Mouse (Mus musculus): ENCODE measurements at regions not wholly inside any gene's neighbourhood (a gene's known extent, or its start where the extent isn't known, plus 50 kb on each side); places are given as distances from the start of the nearest gene placed in this dataset.

GRCm38 (mm10) chr19:32881443-32881842 lies 124.1 kb downstream of the Pten start:
- DNase-seq: no peak
- TF ChIP-seq POLR2A (IDR thresholded peaks at IDR 0.05; ENCODE audit: low read depth, low read length) (no peak), CTCF (conservative IDR thresholded peaks at IDR 0.05; ENCODE audit: insufficient read depth, insufficient read length, low read depth, low read length) (no peak)
- WGBS: 82% methylated on average over 3 of the region's 3 CpGs
- Histone ChIP-seq H3K27ac (ENCODE audit: insufficient read depth, low read depth, low read length) (no peak overlapping the region), H3K36me3 (ENCODE audit: control insufficient read depth, insufficient read depth, low read length) (no peaks in the 10 kb centered on the region), H3K27me3 (replicated peaks; ENCODE audit: control insufficient read depth, insufficient read depth, low read length) (no peaks in the 10 kb centered on the region), H3K4me3 (ENCODE audit: insufficient read depth, low read depth, low read length) (no peak overlapping the region), H3K4me1 (ENCODE audit: control insufficient read depth, insufficient read depth, low read length) (no peaks in the 10 kb centered on the region)

DNA sequence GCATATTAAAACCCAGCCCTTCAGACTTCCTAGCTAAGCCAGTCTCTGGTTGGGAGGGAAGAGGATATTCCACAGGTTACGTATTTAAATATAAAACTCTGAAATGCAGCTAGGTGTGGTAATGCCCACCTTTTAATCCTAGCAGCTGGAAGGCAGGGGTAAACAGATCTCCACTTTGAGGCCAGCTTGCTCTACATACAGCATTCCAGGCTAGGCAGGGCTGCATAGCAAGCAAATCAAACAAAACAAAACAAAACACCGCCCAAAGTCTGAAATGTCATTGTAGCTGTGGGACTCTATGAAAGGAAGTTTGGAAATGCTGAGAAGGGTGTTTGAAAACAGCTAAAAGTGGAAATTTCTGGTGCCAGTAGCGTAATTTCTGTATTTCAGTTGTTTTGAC lies 127.0 kb downstream of the Pten start:
- DNase-seq: no peak
- H3K4me3 ChIP-seq (ENCODE audit: insufficient read depth, low read depth, low read length): no peak overlapping the region
- 67% methylated on average over 3 of the region's 3 CpGs for WGBS
- H3K4me1 ChIP-seq (ENCODE audit: control insufficient read depth, insufficient read depth, low read length): no peaks in the 10 kb centered on the region
- H3K27me3 ChIP-seq (replicated peaks; ENCODE audit: control insufficient read depth, insufficient read depth, low read length): no peaks in the 10 kb centered on the region; the same call in 1 of the 2 replicates
- no peak overlapping the region for H3K27ac ChIP-seq (ENCODE audit: insufficient read depth, low read depth, low read length)
- TF ChIP-seq POLR2A (IDR thresholded peaks at IDR 0.05; ENCODE audit: low read depth, low read length): no peak
- no peak for TF ChIP-seq CTCF (conservative IDR thresholded peaks at IDR 0.05; ENCODE audit: insufficient read depth, insufficient read length, low read depth, low read length)
- H3K36me3 ChIP-seq (ENCODE audit: control insufficient read depth, insufficient read depth, low read length): no peaks in the 10 kb centered on the region

GRCm38 (mm10) chr19:32885481-32886131 lies 128.3 kb downstream of the Pten start:
- Histone ChIP-seq H3K27me3 (replicated peaks; ENCODE audit: control insufficient read depth, insufficient read depth, low read length) (no peaks in the 10 kb centered on the region; the same call in 1 of the 2 replicates), H3K4me3 (ENCODE audit: insufficient read depth, low read depth, low read length) (no peak overlapping the region), H3K27ac (ENCODE audit: insufficient read depth, low read depth, low read length) (no peak overlapping the region), H3K4me1 (ENCODE audit: control insufficient read depth, insufficient read depth, low read length) (no peaks in the 10 kb centered on the region), H3K36me3 (ENCODE audit: control insufficient read depth, insufficient read depth, low read length) (no peaks in the 10 kb centered on the region)
- peak; percentile 16 for DNase-seq
- TF ChIP-seq POLR2A (IDR thresholded peaks at IDR 0.05; ENCODE audit: low read depth, low read length) (no peak), CTCF (conservative IDR thresholded peaks at IDR 0.05; ENCODE audit: insufficient read depth, insufficient read length, low read depth, low read length) (no peak)
- WGBS: 32% methylated on average over 12 of the region's 12 CpGs

GRCm38 (mm10) chr19:32887190-32887589 lies 129.9 kb downstream of the Pten start:
- Histone ChIP-seq H3K4me3 (ENCODE audit: insufficient read depth, low read depth, low read length) (no peak overlapping the region), H3K36me3 (ENCODE audit: control insufficient read depth, insufficient read depth, low read length) (no peaks in the 10 kb centered on the region), H3K27ac (ENCODE audit: insufficient read depth, low read depth, low read length) (no peak overlapping the region), H3K4me1 (ENCODE audit: control insufficient read depth, insufficient read depth, low read length) (no peaks in the 10 kb centered on the region), H3K27me3 (replicated peaks; ENCODE audit: control insufficient read depth, insufficient read depth, low read length) (no peaks in the 10 kb centered on the region; the same call in 1 of the 2 replicates)
- WGBS: 74% methylated on average over 7 of the region's 7 CpGs
- no peak for DNase-seq
- TF ChIP-seq POLR2A (IDR thresholded peaks at IDR 0.05; ENCODE audit: low read depth, low read length) (no peak), CTCF (conservative IDR thresholded peaks at IDR 0.05; ENCODE audit: insufficient read depth, insufficient read length, low read depth, low read length) (no peak)

DNA sequence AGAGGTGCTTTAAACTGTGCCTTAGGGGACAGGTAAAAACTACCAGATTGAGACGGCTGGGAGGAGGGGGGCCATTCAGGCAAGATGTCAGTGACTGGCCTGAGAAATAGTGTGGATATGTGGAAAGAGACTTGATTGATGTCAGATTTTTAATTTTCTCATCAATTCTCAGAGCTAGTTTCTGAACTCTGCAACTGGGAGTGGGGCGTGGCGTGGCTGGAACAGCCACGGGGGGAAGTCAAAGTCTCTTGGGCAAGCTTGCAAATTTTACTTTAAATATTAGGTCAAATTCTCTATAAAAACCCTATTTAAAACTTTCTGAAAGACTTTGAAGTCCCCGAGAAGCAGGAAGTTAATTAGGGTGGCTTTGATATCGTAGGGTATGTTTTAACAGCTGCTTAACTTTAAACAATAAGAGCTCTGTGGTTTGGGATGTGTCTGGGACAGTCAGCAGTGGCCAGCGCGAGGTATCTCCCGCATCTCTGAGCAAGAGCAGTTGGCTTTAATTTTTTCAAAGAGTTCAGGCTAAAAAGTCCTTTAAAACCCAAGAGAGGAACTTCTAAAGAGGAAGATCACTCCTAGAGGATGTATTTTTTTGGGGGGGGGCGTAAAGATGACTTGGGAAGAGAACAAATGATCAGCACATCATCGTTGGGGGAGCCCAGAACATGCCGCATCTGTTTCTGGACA lies 131.5 kb downstream of the Pten start:
- 63% methylated on average over 12 of the region's 12 CpGs for WGBS
- TF ChIP-seq POLR2A (IDR thresholded peaks at IDR 0.05; ENCODE audit: low read depth, low read length) (no peak), CTCF (conservative IDR thresholded peaks at IDR 0.05; ENCODE audit: insufficient read depth, insufficient read length, low read depth, low read length) (no peak)
- Histone ChIP-seq H3K27me3 (replicated peaks; ENCODE audit: control insufficient read depth, insufficient read depth, low read length) (no peaks in the 10 kb centered on the region; the same call in 1 of the 2 replicates), H3K27ac (ENCODE audit: insufficient read depth, low read depth, low read length) (no peak overlapping the region), H3K4me1 (ENCODE audit: control insufficient read depth, insufficient read depth, low read length) (no peaks in the 10 kb centered on the region), H3K4me3 (ENCODE audit: insufficient read depth, low read depth, low read length) (no peak overlapping the region), H3K36me3 (ENCODE audit: control insufficient read depth, insufficient read depth, low read length) (no peaks in the 10 kb centered on the region)
- no peak for DNase-seq

GRCm38 (mm10) chr19:32890801-32891200 lies 133.5 kb downstream of the Pten start:
- no peak overlapping the region for H3K27ac ChIP-seq (ENCODE audit: insufficient read depth, low read depth, low read length)
- no peaks in the 10 kb centered on the region for H3K36me3 ChIP-seq (ENCODE audit: control insufficient read depth, insufficient read depth, low read length)
- H3K4me3 ChIP-seq (ENCODE audit: insufficient read depth, low read depth, low read length): no peak overlapping the region
- no peaks in the 10 kb centered on the region; the same call in 1 of the 2 replicates for H3K27me3 ChIP-seq (replicated peaks; ENCODE audit: control insufficient read depth, insufficient read depth, low read length)
- TF ChIP-seq CTCF (conservative IDR thresholded peaks at IDR 0.05; ENCODE audit: insufficient read depth, insufficient read length, low read depth, low read length) (no peak), POLR2A (IDR thresholded peaks at IDR 0.05; ENCODE audit: low read depth, low read length) (no peak)
- H3K4me1 ChIP-seq (ENCODE audit: control insufficient read depth, insufficient read depth, low read length): no peaks in the 10 kb centered on the region
- 87% methylated on average over 6 of the region's 6 CpGs for WGBS
- no peak for DNase-seq

- peak; percentile 52 for DNase-seq
These were observed 135.2 kb downstream of the Pten start for GRCm38 (mm10) chr19:32892469-32892868.

More at GRCm38 (mm10) chr19:32892469-32892868, 135.2 kb downstream of the Pten start:
- Histone ChIP-seq H3K4me1 (ENCODE audit: control insufficient read depth, insufficient read depth, low read length) (no peaks in the 10 kb centered on the region), H3K36me3 (ENCODE audit: control insufficient read depth, insufficient read depth, low read length) (no peaks in the 10 kb centered on the region), H3K27me3 (replicated peaks; ENCODE audit: control insufficient read depth, insufficient read depth, low read length) (no peaks in the 10 kb centered on the region; the same call in 1 of the 2 replicates), H3K4me3 (ENCODE audit: insufficient read depth, low read depth, low read length) (no peak overlapping the region), H3K27ac (ENCODE audit: insufficient read depth, low read depth, low read length) (no peak overlapping the region)
- TF ChIP-seq CTCF (conservative IDR thresholded peaks at IDR 0.05; ENCODE audit: insufficient read depth, insufficient read length, low read depth, low read length) (no peak), POLR2A (IDR thresholded peaks at IDR 0.05; ENCODE audit: low read depth, low read length) (no peak)
- WGBS: 64% methylated on average over 5 of the region's 5 CpGs
